Mouse (Mus musculus): ENCODE results near the gene Cyp51. TPM values are rescaled to one million over a fixed set of nuclear protein-coding genes. Genes with fewer than 3 reads are reported as not detected.

Gene Cyp51
- polyA plus RNA-seq, 1 experiment from 2014 or later: 77.3 TPM

DNA sequence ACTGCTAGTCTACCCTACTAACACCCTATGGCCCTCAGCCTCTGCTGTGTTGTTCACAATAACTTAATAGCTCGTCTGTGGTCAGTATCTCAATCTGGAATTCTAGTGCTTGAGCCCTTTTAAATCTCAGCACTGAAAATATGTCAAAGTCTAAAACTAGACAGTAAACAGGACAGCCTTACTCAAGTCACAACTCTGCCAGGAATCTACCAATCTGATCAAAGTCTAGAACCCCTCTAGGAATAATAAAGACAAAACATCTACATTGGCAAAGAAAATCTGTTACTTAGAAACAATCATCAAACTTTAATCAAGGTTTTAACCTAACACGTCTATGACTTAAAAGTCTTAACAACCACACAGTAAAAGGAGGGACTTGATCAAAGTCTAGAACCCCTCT is 23.7 kb downstream of the Cyp51 start:
- Histone ChIP-seq H3K27ac (no peak overlapping the region), H3K9ac (no peak overlapping the region), H3K4me1 (no peaks in the 10 kb centered on the region), H3K36me3 (peaks cover 37% of the 10 kb centered on the region), H3K4me2 (no peak overlapping the region), H3K27me3 (replicated peaks) (no peaks in the 10 kb centered on the region), H3K9me3 (no peaks in the 10 kb centered on the region), H3K4me3 (replicated peaks) (no peak overlapping the region)
- 83% methylated on average over 2 of the region's 2 CpGs for WGBS
- ATAC-seq (ENCODE audit: insufficient read depth, low FRiP score, low read depth): no peak

DNA sequence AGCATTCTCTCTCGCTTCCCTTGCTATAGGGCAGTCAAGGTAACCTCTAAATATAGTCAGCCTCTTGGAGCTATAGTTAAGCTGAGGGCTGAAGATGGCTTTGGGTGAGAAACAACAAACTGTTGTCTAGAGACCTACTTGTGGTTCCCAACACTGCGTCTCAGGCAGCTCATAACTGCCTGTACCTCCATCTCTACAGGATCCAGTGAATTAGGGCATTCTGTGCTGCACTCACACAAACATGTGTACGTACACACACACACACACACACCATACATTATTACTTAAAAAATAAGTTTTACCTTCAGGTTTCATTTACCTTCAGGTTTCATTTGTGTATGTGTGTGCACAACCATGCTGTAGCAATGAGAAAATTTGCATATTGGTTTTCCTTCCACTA is 25.5 kb downstream of the Cyp51 start:
- peaks cover 28% of the 10 kb centered on the region for H3K36me3 ChIP-seq
- H3K4me3 ChIP-seq (replicated peaks): no peak overlapping the region
- H3K27me3 ChIP-seq (replicated peaks): no peaks in the 10 kb centered on the region
- no peak overlapping the region for H3K4me2 ChIP-seq
- no peaks in the 10 kb centered on the region for H3K4me1 ChIP-seq
- H3K9ac ChIP-seq: no peak overlapping the region
- 88% methylated on average over 3 of the region's 3 CpGs for WGBS
- H3K9me3 ChIP-seq: no peaks in the 10 kb centered on the region
- ATAC-seq (ENCODE audit: insufficient read depth, low FRiP score, low read depth): no peak
- H3K27ac ChIP-seq: no peak overlapping the region

DNA sequence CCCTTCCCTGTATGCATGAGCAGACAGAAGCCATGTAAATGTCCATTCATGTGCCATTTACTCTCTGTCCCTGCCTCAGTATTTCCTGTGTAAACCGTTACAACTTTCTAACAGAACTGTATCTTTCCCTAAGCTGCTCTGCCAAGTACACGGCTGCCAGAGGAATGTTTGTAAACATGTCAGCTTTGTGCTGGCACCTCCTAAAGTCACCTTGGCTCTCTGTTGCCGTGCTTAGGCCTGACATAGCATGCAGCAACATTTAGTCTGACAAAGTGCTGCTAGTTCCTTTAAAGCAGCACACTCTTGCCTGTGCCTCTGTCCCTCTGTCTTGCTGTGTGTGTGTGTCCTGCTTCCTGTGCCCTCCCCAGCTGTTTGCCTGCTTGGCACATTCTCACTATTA is 37.3 kb downstream of the Cyp51 start:
- no peak overlapping the region for H3K4me2 ChIP-seq
- H3K36me3 ChIP-seq: peaks cover 48% of the 10 kb centered on the region
- H3K9me3 ChIP-seq: no peaks in the 10 kb centered on the region
- H3K4me1 ChIP-seq: no peaks in the 10 kb centered on the region
- no peak for ATAC-seq (ENCODE audit: insufficient read depth, low FRiP score, low read depth)
- WGBS: 55% methylated on average over 3 of the region's 3 CpGs
- no peak overlapping the region for H3K27ac ChIP-seq
- no peak overlapping the region for H3K9ac ChIP-seq
- H3K27me3 ChIP-seq (replicated peaks): no peaks in the 10 kb centered on the region
- H3K4me3 ChIP-seq (replicated peaks): no peak overlapping the region

DNA sequence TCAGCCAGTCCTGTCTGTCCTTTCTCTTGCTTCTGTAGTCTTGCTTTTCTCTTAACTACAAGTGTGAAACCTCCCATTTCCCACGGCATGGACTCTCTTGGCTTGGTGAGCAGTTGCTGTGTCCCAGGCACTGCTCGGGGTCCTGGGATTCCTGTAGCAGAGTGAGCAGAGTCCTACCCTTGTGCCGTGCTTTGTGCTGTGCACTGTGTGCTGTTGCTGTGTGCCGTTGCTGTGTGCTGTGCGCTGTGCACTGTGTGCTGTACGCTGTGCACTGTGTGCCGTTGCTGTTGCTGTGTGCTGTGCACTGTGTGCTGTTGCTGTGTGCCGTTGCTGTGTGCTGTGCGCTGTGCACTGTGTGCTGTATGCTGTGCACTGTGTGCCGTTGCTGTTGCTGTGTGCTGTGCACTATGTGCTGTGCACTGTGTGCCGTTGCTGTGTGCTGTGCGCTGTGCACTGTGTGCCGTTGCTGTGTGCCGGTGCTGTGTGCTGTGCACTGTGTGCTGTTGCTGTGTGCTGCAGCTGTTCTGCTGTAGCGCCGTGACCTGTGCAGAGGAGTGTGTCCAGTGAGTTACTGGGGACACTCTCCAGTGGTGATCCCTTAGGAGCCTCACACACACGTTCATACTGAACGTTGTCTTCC is 38.0 kb downstream of the Cyp51 start:
- no peaks in the 10 kb centered on the region for H3K9me3 ChIP-seq
- H3K9ac ChIP-seq: no peak overlapping the region
- no peak overlapping the region for H3K27ac ChIP-seq
- H3K4me3 ChIP-seq (replicated peaks): no peak overlapping the region
- 89% methylated on average over 18 of the region's 18 CpGs for WGBS
- no peak overlapping the region for H3K4me2 ChIP-seq
- H3K36me3 ChIP-seq: peaks cover 52% of the 10 kb centered on the region
- no peaks in the 10 kb centered on the region for H3K4me1 ChIP-seq
- no peaks in the 10 kb centered on the region for H3K27me3 ChIP-seq (replicated peaks)
- ATAC-seq (ENCODE audit: insufficient read depth, low FRiP score, low read depth): no peak

DNA sequence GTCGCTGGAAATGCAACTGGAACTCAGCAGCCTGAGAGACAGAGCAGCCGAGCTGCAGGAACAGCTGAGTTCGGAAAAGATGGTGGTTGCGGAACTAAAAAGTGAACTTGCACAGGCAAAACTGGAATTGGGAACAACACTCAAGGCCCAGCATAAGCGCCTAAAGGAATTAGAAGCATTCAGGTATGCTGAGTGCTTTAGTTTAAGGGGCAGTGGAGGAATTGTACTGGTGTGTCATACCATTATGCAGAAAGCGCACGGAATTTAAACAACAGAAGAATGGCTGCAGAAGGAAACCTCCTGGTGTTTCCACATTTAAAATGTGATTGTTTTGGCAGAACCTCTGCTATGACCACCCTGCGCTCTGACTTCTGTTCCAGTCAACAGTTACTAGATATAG is 44.2 kb downstream of the Cyp51 start:
- peaks cover 47% of the 10 kb centered on the region for H3K36me3 ChIP-seq
- H3K27ac ChIP-seq: no peak overlapping the region
- no peak overlapping the region for H3K9ac ChIP-seq
- no peak overlapping the region for H3K4me3 ChIP-seq (replicated peaks)
- H3K4me1 ChIP-seq: no peaks in the 10 kb centered on the region
- ATAC-seq (ENCODE audit: insufficient read depth, low FRiP score, low read depth): no peak
- no peak overlapping the region for H3K4me2 ChIP-seq
- H3K9me3 ChIP-seq: no peaks in the 10 kb centered on the region
- whole genome bisulfite sequencing: 93% methylated on average over 8 of the region's 8 CpGs
- no peaks in the 10 kb centered on the region for H3K27me3 ChIP-seq (replicated peaks)

DNA sequence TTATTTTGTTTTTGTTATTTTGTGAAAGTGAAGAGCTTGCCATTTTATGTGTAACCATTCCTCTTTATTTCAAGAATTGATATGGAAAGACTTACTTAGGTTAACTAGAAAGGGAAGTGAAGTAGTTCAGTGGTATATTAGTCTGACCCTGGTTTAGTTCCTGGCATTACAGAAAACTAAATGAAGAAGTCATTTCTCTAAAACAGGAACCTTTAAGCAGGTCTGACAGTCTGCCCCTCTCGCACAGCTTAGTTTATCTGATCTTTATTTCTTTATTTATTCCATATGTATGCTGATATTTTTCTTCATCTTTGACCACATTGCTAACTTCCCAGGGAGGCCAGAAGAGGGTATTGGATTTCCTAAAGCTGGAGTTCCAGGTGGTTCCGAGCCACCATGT is 63.6 kb downstream of the Cyp51 start:
- no peak overlapping the region for H3K9ac ChIP-seq
- H3K4me2 ChIP-seq: no peak overlapping the region
- 87% methylated on average over 2 of the region's 2 CpGs for WGBS
- no peaks in the 10 kb centered on the region for H3K4me1 ChIP-seq
- no peak for ATAC-seq (ENCODE audit: insufficient read depth, low FRiP score, low read depth)
- H3K27ac ChIP-seq: no peak overlapping the region
- H3K27me3 ChIP-seq (replicated peaks): no peaks in the 10 kb centered on the region
- H3K36me3 ChIP-seq: peaks cover 24% of the 10 kb centered on the region
- no peak overlapping the region for H3K4me3 ChIP-seq (replicated peaks)
- H3K9me3 ChIP-seq: no peaks in the 10 kb centered on the region

DNA sequence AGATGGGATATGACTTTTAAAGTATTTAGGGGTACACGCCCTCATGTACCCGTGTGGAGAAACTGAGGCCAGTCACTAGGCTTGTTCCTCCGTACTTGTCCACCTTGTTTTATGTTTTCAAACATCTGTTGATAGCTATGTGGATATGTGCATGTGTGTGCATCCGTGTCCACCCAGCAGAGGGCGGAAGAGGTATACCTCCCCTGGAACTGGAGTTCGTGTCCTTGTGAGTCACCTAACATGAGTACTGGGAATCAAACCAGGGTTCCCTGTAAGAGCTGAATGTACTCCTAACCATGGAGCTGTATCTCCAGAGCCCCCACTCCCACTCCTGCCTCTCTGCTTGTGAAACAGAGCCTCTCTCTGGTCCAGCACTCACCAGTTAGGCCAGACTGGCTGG is 64.2 kb downstream of the Cyp51 start:
- no peak for ATAC-seq (ENCODE audit: insufficient read depth, low FRiP score, low read depth)
- Histone ChIP-seq H3K4me1 (no peaks in the 10 kb centered on the region), H3K9ac (no peak overlapping the region), H3K4me3 (replicated peaks) (no peak overlapping the region), H3K4me2 (no peak overlapping the region), H3K27ac (no peak overlapping the region), H3K36me3 (peaks cover 27% of the 10 kb centered on the region), H3K9me3 (no peaks in the 10 kb centered on the region), H3K27me3 (replicated peaks) (no peaks in the 10 kb centered on the region)
- WGBS: 88% methylated on average over 6 of the region's 6 CpGs

DNA sequence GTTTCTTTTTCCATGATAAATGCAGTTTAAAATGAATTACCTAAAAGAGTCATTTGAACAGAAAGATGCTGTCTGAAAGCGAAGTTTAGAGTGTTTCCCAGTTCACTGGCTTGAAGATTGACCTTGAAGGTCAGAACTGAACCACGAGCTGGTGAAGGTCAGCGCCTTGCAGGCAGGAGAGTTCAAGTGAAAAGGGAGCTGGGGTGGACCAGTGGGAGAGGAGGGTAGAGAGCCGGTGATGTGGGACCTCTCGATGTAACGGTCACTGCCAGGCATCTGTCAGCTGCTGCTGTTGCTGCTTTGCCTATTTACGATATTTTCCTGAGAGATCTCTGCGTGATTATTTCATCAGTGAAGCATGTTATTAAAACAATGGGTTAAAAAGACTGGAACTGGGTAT is 65.2 kb downstream of the Cyp51 start:
- 88% methylated on average over 8 of the region's 8 CpGs for WGBS
- no peak for ATAC-seq (ENCODE audit: insufficient read depth, low FRiP score, low read depth)
- Histone ChIP-seq H3K27me3 (replicated peaks) (no peaks in the 10 kb centered on the region), H3K36me3 (peaks cover 29% of the 10 kb centered on the region), H3K9me3 (no peaks in the 10 kb centered on the region), H3K4me3 (replicated peaks) (no peak overlapping the region), H3K9ac (no peak overlapping the region), H3K27ac (no peak overlapping the region), H3K4me2 (no peak overlapping the region), H3K4me1 (no peaks in the 10 kb centered on the region)

DNA sequence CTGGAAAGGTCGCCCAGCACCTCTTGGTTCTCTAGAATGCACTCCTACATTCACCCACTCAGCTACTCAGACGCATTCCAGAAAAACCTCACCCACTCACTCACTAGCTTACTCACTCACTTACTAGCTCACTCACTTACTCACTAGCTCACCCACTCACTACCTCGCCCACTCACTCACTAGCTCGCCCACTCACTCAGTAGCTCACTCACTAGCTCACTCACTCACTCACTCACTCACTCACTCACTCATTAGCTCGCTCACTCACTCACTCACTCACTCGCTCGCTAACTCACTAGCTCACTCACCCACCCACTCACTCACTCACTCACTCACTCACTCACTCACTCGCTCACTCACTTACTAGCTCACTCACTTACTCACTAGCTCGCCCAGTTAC is 67.9 kb downstream of the Cyp51 start:
- Histone ChIP-seq H3K4me1 (no peaks in the 10 kb centered on the region), H3K36me3 (peaks cover 21% of the 10 kb centered on the region), H3K4me3 (replicated peaks) (no peak overlapping the region), H3K4me2 (no peak overlapping the region), H3K9ac (no peak overlapping the region), H3K27me3 (replicated peaks) (no peaks in the 10 kb centered on the region), H3K27ac (no peak overlapping the region), H3K9me3 (no peaks in the 10 kb centered on the region)
- no peak for ATAC-seq (ENCODE audit: insufficient read depth, low FRiP score, low read depth)
- WGBS: 92% methylated on average over 9 of the region's 9 CpGs

DNA sequence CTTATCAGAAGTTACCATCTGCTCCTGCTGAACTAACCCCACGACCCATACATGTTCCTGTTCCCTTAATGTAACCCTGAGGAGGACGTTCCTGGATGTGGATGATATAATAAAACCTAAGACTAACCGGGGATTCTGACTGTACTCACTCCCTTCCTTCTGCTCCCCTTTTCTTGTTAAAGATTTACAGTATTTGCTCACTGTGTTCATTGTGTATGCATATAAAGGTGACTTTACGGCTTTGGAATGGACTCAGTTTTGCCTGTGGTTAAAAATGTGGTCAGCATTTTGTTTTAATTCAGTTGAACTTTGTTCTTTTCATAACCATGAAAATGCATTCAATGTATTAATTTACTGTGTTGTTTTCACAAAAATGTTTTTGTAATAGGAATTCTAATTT is 72.7 kb downstream of the Cyp51 start:
- Histone ChIP-seq H3K27me3 (replicated peaks) (no peaks in the 10 kb centered on the region), H3K36me3 (peaks cover 20% of the 10 kb centered on the region), H3K27ac (no peak overlapping the region), H3K9ac (no peak overlapping the region), H3K4me1 (no peaks in the 10 kb centered on the region), H3K4me2 (no peak overlapping the region), H3K9me3 (no peaks in the 10 kb centered on the region), H3K4me3 (replicated peaks) (no peak overlapping the region)
- no peak for ATAC-seq (ENCODE audit: insufficient read depth, low FRiP score, low read depth)
- 74% methylated on average over 4 of the region's 4 CpGs for WGBS

Other genes with a start within 250 kb of the Cyp51 start
- 8.6 and 8.9 TPM in 2 replicates for gene Mterf1a, start 210.8 kb downstream of the Cyp51 start, polyA plus RNA-seq (2015; fragmentation: Nextera tagmentation; extraction: Ambion mirVana)
- 134 and 154 TPM in 2 replicates for gene Akap9, start 176.7 kb downstream of the Cyp51 start, polyA plus RNA-seq (2015; fragmentation: Nextera tagmentation; extraction: Ambion mirVana)
- gene Mterf1b, start 87.6 kb upstream of the Cyp51 start, polyA plus RNA-seq (2015; fragmentation: Nextera tagmentation; extraction: Ambion mirVana): 2.9 and 4.1 TPM in 2 replicates

All from stomach, embryonic 15.5 days (tissue).